Mouse (Mus musculus) erythroblast, embryonic 14.5 days (primary cell): Measurements from ENCODE around the gene Rab1a.

Source experiments
- GATA1 ChIP-seq: IDR thresholded peaks from 2 replicates; pipeline ENCODE4 v1.6.1; 2012; ENCODE audit warnings: low read length, inconsistent platforms, mixed read lengths
- TAL1 ChIP-seq: IDR thresholded peaks from 3 replicates; pipeline ENCODE4 v1.6.1; 2012; ENCODE audit warnings: low read length, inconsistent platforms, mixed read lengths

GRCm38 (mm10) chr11:20193100-20193736 is 8.0 kb upstream of the Rab1a start:
- TF ChIP-seq GATA1 (no peak), TAL1 (no peak)
